Mouse (Mus musculus): ENCODE results near the gene Fat1. TPM values are rescaled to one million over a fixed set of nuclear protein-coding genes. Genes with fewer than 3 reads are reported as not detected.

The Fat1 gene
- total and polyA plus RNA-seq, 2 experiments from 2014 or later, result 9.2 to 122 TPM

DNA sequence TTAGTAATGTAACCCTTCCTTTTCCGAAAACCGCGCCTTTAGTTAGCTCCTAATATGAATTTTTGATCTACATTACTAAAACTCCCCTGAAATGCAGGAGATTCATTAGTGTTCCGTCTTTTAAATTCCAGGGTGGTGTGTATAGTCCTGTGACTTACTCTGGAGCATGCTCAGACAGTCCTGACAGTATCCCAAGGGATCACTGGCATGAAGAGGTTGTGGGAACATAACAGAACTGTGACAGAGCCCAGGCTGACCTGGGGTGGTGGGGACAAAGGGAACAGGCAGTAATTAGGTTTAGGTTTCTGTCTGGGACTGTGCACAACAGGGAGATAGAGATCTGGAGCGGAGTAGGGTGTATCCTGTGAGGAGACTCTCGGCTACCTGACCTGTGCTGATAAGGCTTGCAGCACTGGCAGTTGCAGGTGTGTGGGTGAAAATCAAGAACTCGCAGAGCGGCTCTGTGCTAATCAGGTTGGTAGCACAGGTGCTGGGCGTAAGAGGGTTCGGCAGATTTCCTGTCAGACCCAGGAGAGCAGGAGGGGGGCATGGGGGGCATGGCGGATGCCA, 79.3 kb downstream of the Fat1 start:
- TF ChIP-seq CTCF (IDR thresholded peaks at IDR 0.05), result no peak
- Histone ChIP-seq H3K4me3 (ENCODE audit: low read depth, low read length) (no peak overlapping the region), H3K27me3 (ENCODE audit: insufficient read depth, low read length) (no peaks in the 10 kb centered on the region), H3K9ac (replicated peaks; ENCODE audit: low read length, poor library complexity, severe bottlenecking) (no peak overlapping the region), H3K36me3 (ENCODE audit: insufficient read depth, low read length) (peaks cover 11% of the 10 kb centered on the region), H3K27ac (ENCODE audit: low read depth, low read length) (no peak overlapping the region), H3K4me2 (ENCODE audit: low read depth, low read length, poor library complexity, severe bottlenecking) (no peak overlapping the region), H3K9me3 (ENCODE audit: low read length) (no peaks in the 10 kb centered on the region), H3K4me1 (ENCODE audit: insufficient read depth, low read length) (no peaks in the 10 kb centered on the region)
- 96% methylated on average over 11 of the region's 11 CpGs for WGBS
- ATAC-seq (ENCODE audit: low FRiP score) (no peak), DNase-seq (ENCODE audit: low spot score) (no peak)

DNA sequence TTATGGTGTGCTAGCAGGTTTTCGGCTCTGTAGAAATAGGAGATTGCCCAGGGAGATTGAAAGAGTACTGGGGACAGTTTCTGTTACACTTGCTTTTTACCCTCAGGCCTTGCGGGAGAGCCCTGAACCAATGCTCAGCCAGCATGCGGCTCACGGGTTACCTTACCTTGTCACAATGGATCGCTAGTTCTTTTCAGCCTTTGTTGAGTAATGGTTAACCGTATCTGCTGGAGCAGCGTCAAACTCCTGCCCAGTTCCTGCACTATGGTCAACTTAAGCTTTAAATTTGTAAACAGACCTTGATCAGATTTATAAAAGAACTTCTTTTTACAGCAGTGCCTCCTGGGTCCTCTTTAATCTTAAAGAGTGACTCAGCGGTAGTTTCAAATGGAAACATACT, 80.6 kb downstream of the Fat1 start:
- no peak overlapping the region for H3K4me3 ChIP-seq (ENCODE audit: low read depth, low read length)
- H3K27ac ChIP-seq (ENCODE audit: low read depth, low read length), result no peak overlapping the region
- no peaks in the 10 kb centered on the region for H3K4me1 ChIP-seq (ENCODE audit: insufficient read depth, low read length)
- no peaks in the 10 kb centered on the region for H3K9me3 ChIP-seq (ENCODE audit: low read length)
- peaks cover 2% of the 10 kb centered on the region; the same call in 1 of the 2 replicates for H3K36me3 ChIP-seq (ENCODE audit: insufficient read depth, low read length)
- no peak overlapping the region for H3K4me2 ChIP-seq (ENCODE audit: low read depth, low read length, poor library complexity, severe bottlenecking)
- no peak overlapping the region for H3K9ac ChIP-seq (replicated peaks; ENCODE audit: low read length, poor library complexity, severe bottlenecking)
- ATAC-seq (ENCODE audit: low FRiP score) (no peak), DNase-seq (ENCODE audit: low spot score) (no peak)
- no peak for TF ChIP-seq CTCF (IDR thresholded peaks at IDR 0.05)
- no peaks in the 10 kb centered on the region for H3K27me3 ChIP-seq (ENCODE audit: insufficient read depth, low read length)
- 87% methylated on average over 8 of the region's 8 CpGs for WGBS

DNA sequence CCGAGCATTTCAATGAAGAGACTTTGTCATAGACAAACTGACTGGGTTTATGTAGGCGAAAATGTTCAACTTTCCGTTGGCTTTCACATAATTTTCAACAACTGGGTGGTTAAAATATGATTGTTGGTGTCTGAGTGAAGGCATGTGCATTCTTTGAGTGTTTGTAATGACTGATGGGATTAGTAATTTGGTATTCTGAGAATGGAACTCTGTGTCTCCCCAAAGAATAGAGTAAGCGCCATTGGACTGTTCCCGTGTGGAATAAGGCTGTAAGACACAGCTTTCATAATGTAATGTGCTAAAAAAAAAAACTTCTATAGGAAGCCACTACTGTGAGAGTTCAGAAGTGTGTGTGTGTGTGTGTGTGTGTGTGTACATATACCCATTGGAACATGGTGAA, 84.0 kb downstream of the Fat1 start:
- Histone ChIP-seq H3K9me3 (ENCODE audit: low read length) (peaks cover 9% of the 10 kb centered on the region; the same call in 1 of the 2 replicates), H3K9ac (replicated peaks; ENCODE audit: low read length, poor library complexity, severe bottlenecking) (no peak overlapping the region), H3K4me1 (ENCODE audit: insufficient read depth, low read length) (no peaks in the 10 kb centered on the region), H3K4me2 (ENCODE audit: low read depth, low read length, poor library complexity, severe bottlenecking) (no peak overlapping the region), H3K36me3 (ENCODE audit: insufficient read depth, low read length) (peaks cover 18% of the 10 kb centered on the region), H3K27ac (ENCODE audit: low read depth, low read length) (no peak overlapping the region), H3K4me3 (ENCODE audit: low read depth, low read length) (no peak overlapping the region), H3K27me3 (ENCODE audit: insufficient read depth, low read length) (no peaks in the 10 kb centered on the region)
- DNase-seq (ENCODE audit: low spot score) (no peak), ATAC-seq (ENCODE audit: low FRiP score) (no peak)
- TF ChIP-seq CTCF (IDR thresholded peaks at IDR 0.05), result no peak
- 66% methylated on average over 5 of the region's 5 CpGs for WGBS

- peaks cover 33% of the 10 kb centered on the region for H3K36me3 ChIP-seq (ENCODE audit: insufficient read depth, low read length)
- no peak for TF ChIP-seq CTCF (IDR thresholded peaks at IDR 0.05)
- DNase-seq (ENCODE audit: low spot score) (no peak), ATAC-seq (ENCODE audit: low FRiP score) (no peak)
- H3K27me3 ChIP-seq (ENCODE audit: insufficient read depth, low read length), result no peaks in the 10 kb centered on the region
- WGBS, result 87% methylated on average over 5 of the region's 5 CpGs
- peaks cover 18% of the 10 kb centered on the region; the same call in 1 of the 2 replicates for H3K9me3 ChIP-seq (ENCODE audit: low read length)
- H3K4me1 ChIP-seq (ENCODE audit: insufficient read depth, low read length), result no peaks in the 10 kb centered on the region
- H3K9ac ChIP-seq (replicated peaks; ENCODE audit: low read length, poor library complexity, severe bottlenecking), result no peak overlapping the region
- no peak overlapping the region for H3K27ac ChIP-seq (ENCODE audit: low read depth, low read length)
- no peak overlapping the region for H3K4me2 ChIP-seq (ENCODE audit: low read depth, low read length, poor library complexity, severe bottlenecking)
- no peak overlapping the region for H3K4me3 ChIP-seq (ENCODE audit: low read depth, low read length)
Observed at GRCm38 (mm10) chr8:45021171-45021570, 85.9 kb downstream of the Fat1 start.

DNA sequence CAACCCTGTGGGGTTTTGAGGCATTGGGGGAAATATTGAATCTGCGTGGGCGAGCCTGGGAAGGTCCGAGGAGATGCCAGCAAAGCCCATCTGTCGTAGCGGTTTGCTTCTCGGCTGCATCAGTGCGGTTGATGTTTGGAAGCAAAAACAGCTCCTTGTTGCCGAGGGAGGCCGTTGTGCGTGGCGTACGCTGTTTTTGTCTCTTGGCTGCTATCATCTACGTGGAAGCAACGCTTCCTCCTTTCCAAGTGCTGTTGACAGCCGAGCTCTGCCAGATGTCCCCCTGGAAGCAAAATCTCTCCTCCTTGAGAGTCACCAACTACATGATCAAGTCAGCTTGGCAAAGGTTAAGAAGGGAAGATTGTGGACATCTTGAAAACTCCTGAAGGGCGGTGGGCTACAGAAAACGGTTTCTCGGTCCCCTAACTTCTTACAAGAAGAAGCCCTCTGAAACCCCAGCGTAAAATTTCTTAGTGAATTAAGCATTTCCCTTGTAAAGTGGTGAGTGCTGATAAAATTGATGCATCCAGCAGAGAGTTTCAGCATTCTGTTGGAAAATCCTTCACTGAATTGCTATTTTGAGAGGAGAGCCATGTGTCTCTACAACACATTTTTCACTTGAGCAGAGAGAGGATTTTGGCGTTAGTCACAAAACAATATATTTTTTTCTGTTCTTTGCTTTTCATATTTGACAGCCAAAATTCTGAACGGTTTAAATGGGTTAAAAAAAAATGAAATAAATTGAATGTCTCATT, 86.8 kb downstream of the Fat1 start:
- peaks cover 22% of the 10 kb centered on the region; the same call in 1 of the 2 replicates for H3K9me3 ChIP-seq (ENCODE audit: low read length)
- ATAC-seq (ENCODE audit: low FRiP score) (no peak), DNase-seq (ENCODE audit: low spot score) (no peak)
- H3K9ac ChIP-seq (replicated peaks; ENCODE audit: low read length, poor library complexity, severe bottlenecking), result no peak overlapping the region
- 94% methylated on average over 21 of the region's 21 CpGs for WGBS
- no peaks in the 10 kb centered on the region for H3K4me1 ChIP-seq (ENCODE audit: insufficient read depth, low read length)
- H3K27me3 ChIP-seq (ENCODE audit: insufficient read depth, low read length), result no peaks in the 10 kb centered on the region
- no peak overlapping the region for H3K4me2 ChIP-seq (ENCODE audit: low read depth, low read length, poor library complexity, severe bottlenecking)
- TF ChIP-seq CTCF (IDR thresholded peaks at IDR 0.05), result no peak
- H3K4me3 ChIP-seq (ENCODE audit: low read depth, low read length), result no peak overlapping the region
- H3K27ac ChIP-seq (ENCODE audit: low read depth, low read length), result no peak overlapping the region
- H3K36me3 ChIP-seq (ENCODE audit: insufficient read depth, low read length), result peaks cover 37% of the 10 kb centered on the region

- Histone ChIP-seq H3K4me3 (ENCODE audit: low read depth, low read length) (no peak overlapping the region), H3K36me3 (ENCODE audit: insufficient read depth, low read length) (peaks cover 46% of the 10 kb centered on the region), H3K27ac (ENCODE audit: low read depth, low read length) (no peak overlapping the region), H3K4me2 (ENCODE audit: low read depth, low read length, poor library complexity, severe bottlenecking) (no peak overlapping the region), H3K9me3 (ENCODE audit: low read length) (peaks cover 22% of the 10 kb centered on the region; the same call in 1 of the 2 replicates), H3K27me3 (ENCODE audit: insufficient read depth, low read length) (no peaks in the 10 kb centered on the region), H3K4me1 (ENCODE audit: insufficient read depth, low read length) (no peaks in the 10 kb centered on the region), H3K9ac (replicated peaks; ENCODE audit: low read length, poor library complexity, severe bottlenecking) (no peak overlapping the region)
- DNase-seq (ENCODE audit: low spot score) (no peak), ATAC-seq (ENCODE audit: low FRiP score) (no peak)
- TF ChIP-seq CTCF (IDR thresholded peaks at IDR 0.05), result no peak
- WGBS, result 80% methylated on average over 6 of the region's 6 CpGs
Observed at GRCm38 (mm10) chr8:45028081-45028497, 92.8 kb downstream of the Fat1 start.

All from midbrain, postnatal 0 days (tissue).